Mouse (Mus musculus) MN1 (cell line): ENCODE results near the gene Stk35.
"Not testable (repeated sequence)": the region's sequence is repeated elsewhere in the genome, so short reads cannot be mapped to it uniquely, and the experiment has no call there.

ENCODE experiments used
- DNase-seq: peaks from one replicate; pipeline ENCODE4 v3.0.0-alpha.2; 2016; ENCODE audit warnings: low spot score

Stk35 gene

DNA sequence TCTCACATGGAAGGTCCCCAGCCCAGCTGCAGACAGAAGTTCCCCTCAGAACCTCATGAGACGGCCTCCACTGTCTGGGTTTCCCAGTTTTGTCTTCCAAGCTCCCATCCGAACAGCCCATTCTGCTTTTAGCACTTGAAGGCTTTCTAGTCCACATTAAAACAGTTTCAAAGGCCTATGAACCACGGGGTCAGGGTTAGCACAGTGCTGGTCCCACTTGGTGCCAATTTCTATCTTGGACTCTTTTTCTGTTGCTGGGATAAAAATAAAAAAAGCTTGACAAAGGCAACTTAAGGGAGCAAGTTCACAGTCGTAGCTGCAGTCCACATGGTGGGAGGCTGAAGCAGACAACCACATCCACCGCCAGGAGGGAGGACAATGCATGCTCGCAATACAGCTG, 34.6 kb downstream of the Stk35 start:
- no peak for DNase-seq

DNA sequence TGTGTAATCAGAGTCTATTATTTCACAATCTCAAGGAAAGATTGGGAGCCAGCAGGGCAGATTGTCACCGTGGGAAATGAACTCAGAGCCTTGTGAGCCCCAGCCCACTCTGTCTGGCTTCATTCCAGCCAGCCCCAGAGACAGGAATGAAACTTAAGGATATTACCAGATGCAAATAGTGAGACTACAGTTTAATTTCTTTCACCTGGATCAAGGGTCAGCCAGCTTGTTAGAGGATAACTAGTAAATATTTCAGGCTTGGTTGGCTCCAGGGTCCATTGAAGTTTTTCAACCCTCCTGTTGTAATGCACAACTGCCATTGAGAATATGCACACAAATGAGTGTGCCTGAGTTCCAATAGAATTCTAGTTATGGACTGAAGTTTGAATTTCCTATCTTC, 36.6 kb downstream of the Stk35 start:
- no peak for DNase-seq

DNA sequence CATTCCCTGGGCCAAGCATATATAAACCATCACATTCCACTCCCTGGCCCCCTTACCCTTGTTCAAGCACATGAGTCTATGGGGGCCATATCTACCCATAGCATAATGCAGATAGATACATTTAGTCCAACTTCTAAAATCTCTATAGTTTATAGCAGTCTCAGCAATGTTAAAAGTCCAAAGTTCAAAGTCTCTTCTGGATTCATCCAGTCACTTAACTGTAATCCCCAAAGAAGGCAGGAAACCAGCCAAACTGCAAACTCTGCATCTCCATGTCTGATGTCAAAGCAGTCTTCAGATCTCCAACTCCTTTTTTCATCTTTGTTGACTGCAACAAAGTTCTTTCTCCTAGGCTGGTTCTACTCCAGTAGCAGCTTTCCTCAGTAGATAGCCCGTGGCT, 38.0 kb downstream of the Stk35 start:
- DNase-seq = no peak

DNA sequence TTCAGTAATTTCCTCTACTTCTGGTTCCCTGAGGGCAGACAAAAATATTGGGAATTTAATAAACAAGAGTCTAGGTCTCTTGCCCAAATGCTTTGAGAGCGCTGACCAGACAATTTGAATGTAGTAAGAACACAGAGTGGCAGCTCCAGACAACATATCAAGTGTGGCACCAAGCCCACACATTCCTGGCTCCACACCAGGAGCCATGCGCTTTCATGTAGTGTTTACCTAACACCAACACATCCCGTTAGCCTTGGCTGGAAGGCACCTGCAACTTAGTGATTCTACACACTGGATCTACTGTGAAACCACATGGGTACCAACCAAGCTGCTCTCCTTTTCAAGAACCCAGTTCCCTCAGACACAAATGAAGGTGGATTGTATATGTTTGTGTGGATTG, 45.5 kb downstream of the Stk35 start:
- no peak for DNase-seq

DNA sequence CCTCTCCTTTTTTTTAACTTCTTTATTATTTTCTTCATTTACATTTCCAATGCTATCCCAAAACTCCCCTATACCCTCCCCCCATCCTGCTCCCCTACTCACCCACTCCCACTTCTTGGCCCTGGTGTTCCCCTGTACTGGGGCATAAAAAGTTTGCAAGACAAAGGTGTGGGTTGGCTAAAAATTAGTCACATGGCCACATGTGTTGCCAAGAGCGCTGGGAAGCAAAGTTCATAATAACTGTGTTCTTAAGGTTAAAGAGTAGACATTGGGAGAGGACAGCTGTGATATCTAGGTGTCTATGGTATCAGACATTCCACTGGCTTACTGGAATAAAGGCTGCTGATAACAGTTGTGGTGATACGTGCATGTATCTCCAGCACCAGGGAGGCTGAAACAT, 46.2 kb downstream of the Stk35 start:
- no peak for DNase-seq

DNA sequence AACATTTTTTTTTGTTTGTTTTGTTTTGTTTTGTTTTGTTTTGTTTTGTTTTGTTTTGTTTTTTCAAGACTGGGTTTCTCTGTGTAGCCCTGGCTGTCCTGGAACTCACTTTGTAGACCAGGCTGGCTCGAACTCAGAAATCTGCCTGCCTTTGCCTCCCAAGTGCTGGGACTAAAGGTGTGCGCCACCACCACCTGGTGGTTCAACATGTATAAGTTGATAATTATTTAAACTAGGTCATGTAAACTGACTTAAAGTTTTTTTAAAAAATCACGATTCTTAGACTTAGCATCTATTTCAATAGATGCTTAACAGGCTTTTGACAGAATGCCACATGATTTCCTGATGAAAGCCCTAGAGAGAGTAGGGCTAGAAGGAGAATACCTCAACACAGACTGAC, 48.8 kb downstream of the Stk35 start:
- DNase-seq = not testable (repeated sequence)

DNA sequence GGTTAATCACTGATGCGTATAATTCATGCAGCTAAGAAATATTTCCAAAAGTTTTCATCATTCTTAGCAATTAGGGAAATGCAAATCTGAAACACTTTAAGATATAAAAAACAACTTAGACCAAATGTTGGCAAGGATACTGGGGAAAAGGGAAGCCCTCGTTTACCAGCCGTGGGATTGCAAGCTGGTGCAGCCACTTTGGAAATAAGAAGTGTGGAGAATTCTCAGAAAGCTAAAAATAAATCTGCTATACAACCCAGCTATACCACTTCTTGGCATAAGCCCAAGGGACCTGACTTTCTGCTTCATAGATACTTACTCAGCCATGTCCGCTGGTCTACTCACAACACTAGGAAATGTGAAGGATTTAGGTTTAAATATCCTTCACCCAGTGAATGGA, 51.2 kb downstream of the Stk35 start:
- no peak for DNase-seq

DNA sequence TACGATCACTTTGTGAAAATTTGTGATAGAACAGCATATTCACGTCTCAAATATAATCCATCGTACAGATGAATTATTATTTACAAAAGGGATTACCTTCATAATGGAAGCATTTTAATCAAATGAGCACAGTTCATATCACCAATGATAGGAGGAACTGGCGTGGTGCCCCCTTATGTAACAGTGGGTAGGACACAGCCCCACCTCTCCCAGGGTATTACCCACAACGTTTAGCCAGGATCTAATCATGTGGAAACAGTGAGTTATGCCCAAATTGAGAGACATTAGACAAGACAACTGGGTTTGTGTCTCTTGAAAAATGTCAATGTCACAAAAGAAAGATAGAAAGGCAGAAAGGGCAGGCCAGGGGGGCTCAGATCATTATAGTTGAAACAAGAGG, 62.9 kb downstream of the Stk35 start:
- DNase-seq = no peak

DNA sequence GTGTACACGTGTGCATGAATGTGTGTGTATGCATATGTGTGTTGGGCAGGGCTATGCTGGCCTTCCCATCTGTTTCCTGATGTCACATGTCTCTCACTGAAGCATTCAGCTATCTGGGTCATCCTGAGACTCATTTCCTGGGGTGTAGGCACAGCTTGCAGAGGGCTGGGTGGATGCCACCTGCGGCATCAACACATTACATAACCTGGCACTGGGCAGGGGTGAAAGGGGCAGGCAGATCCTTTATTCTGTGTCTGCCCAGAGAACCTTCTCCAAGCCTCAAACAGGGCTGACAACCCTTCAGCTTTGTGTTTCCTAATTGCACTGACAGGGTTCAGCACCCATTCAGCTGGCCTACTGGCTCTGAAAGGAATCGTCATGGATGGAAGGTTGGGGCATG, 64.6 kb downstream of the Stk35 start:
- DNase-seq = no peak

DNA sequence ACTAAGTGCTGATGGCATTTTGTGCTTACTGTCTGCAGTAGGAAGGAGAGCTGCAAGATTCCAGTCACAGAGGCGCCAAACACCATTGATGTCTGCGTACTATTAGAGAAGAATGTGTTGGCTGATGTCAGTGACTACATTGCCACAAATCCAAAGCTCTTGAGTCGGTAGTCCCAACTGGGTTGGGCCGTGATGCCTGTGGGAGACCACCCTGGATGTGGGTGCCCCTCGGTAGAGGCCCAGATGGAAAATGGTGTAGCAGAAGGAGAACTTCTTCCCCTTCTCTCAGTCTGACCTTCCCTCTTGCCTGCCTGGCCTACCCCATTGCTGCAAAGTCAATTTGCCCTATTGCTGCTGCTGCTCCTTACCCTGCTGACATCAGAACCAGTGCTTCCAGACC, 68.8 kb downstream of the Stk35 start:
- no peak for DNase-seq

DNA sequence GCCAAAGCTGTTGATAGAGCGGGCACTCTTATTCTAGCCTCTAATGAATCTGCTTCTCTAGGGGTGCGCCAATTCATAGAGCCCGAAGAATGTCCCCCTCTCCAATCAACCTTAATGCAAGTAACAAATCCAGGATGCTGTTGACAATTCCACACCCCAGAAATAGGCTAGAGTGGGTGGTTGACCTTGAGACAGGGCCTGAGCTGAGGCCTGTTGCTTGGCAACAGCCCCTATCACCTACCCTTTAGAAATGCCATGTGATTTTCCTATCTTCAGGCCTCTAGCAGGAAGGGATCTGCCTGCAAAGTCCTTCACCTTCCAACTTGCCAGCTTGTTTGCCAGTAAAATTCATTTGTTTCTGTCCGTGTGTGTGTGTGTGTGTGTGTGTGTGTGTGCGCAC, 70.9 kb downstream of the Stk35 start:
- DNase-seq = no peak

DNA sequence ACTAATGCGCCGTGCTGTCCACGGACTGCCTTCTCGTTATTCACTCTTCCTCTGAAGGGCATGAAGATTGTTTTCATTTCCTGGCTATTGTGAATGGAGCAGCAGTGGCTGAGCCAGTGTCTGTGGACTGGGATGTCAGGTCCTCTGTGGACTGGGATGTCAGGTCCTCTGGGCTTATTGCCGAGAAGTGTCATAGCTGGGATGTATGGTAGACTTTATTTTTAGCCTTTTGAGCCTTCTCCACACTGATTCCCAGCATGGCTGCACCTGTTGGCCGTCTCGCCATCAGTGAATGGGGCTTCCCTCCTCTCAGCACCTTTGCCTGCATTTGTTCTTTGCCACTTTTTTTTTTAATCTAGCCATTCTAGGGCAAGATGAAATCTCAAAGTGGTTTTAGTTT, 71.8 kb downstream of the Stk35 start:
- no peak for DNase-seq

DNA sequence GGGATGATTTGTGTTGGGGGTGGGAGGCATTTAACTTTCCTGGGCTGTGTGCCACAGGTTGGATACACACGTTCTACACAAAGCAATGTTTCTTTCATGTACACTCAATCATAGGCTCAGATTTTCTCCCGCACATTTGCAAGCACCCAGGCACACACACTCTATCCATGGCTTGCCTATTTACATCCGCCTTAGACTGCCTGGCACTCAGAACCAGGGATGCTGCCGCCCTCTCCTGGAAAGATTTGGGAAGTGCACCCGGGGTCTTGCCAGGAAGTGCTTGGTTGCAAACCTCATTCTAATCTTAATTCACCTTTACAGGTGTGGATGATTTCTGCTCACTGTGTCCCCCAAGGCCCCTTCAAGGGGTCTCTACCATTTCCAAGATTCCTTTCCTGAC, 73.2 kb downstream of the Stk35 start:
- peak; percentile 69 for DNase-seq

DNA sequence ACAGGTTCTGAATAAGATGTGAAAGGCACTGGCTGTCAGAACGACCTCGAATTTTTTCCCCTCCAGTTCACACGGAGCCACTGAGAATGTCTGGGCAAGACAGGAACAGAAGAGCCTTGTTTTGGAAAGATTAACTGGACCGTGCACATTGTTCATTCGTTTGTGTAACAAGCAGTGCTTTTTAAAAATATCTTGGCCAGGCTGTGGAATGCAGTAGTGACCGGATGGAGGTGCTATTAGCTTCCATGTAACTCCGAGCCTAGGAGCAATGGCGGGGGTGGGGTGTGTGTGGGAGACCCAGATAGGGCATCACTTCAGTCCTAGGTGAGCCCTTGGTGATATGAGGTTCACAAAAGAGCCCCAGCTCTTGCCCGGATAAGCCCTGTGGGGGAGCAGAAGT, 73.8 kb downstream of the Stk35 start:
- DNase-seq = no peak

DNA sequence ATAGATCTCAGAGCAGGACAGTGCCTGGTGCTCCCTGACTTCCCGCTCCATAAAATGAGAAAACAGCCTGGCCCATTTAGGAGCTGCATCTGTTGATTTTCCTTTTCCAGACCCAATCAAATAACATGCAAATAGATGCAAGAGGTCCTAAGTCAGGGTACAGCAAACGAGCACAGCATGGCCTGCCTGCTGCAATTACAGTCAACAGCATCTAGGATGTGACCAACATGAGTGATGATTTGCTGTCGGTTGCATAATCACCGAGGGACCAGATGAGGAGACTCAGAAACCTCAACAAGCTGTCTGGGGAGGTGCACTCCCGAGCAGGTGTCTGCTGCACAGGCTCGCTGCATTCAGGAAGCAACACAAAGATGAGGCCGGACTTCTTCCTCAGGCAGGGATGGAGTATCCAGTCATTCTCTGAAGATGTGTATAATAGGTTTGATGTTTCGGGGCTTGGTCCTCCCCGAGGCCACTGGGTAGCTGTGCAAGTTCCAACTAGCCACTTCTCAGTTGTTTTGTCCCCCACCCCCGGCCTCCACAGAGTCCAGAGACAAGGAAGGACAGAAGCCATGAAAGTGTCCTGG, 74.3 kb downstream of the Stk35 start:
- DNase-seq = no peak

DNA sequence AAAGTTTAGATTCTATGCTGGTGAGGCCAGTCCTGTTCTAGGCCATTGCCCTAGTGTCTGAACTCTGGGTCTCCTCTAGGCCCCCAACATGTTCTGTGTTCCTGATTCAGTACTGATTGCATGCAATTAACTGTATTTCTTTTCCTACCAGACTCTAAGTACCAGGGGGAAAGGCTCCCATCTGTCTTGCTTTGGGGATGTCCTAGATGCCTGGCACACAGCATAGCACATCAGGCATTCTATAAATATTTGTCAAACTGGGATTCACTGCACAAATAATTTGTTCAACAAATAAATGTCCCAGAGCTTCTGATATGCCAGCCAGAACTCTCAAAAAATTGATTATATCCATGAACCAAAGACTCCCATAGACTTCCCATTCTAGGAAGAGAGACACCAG, 76.6 kb downstream of the Stk35 start:
- DNase-seq = no peak

DNA sequence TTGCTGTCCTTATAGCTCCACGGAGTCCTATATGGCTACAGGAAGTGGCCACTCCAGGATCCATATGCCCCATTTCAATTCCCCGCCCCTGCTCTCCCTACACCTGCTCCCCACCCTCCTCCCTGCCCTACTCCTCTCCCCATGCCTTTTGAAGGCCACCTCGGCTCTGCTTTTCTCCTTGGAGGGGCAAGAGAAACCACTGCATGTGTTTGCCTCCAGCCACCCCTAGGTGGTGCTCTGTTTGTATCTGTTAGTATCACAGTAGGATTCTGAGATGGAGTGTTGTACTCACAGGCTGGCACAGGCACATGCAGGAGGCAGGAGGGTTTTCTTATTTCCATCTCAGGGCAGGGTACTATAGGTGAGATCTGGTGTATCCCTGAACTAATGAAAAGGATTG, 79.5 kb downstream of the Stk35 start:
- peak; percentile 13 for DNase-seq

DNA sequence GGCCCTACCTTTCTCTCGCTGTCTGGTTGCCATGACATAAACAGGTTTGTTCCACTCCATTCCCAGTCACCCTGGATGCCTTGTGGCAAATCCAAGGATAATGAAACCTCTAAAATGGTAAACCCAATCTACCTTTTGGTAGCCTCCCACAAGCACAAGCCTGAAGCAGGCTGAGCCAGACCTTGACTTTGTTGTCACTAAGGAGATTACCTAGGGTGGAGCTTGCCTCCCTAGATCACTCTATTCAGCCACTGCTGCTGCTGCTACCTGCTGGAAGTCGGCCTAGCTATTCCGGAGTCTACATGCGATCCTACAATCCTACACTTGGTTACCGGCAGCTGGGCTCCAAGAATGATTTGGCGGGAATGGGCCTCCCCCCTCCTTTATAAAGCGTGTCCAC, 79.9 kb downstream of the Stk35 start:
- DNase-seq = no peak

DNA sequence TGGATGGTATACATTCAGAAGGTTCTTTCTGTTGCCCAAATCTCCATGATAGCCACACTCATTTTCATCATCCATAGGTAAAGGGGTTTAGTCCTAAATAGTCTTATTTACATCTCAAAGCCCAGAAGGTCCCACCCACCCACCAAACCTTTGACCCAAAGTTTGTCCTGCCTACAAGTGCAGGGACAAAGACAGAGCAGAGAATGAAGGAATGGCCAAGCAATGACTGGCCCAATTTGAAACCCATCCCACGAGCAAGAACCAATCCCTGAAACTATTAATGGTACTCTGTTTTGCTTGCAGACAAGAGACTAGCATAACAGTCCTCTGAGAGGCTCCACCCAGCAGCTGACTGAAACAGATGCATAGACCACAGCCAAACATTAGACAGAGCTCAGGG, 81.6 kb downstream of the Stk35 start:
- no peak for DNase-seq
